Mouse (Mus musculus) sigmoid colon, adult 10 weeks (tissue): Measurements from ENCODE around the gene Meioc. TPM values are rescaled to one million over a fixed set of nuclear protein-coding genes. Genes with fewer than 3 reads are reported as not detected.

Experiments used
- polyA plus RNA-seq: library from polyadenylated mRNA; stranded (reverse); fragments of 350-450 nt; fragmentation: Illumina TruSeq; extraction: RNeasy Lipid Tissue Mini Kit (QIAGEN cat#74804); gene quantifications from one replicate; pipeline ENCODE4 v1.2.3, GENCODE M21; 2014; ENCODE audit warnings: low read depth, low replicate concordance

Gene Meioc
- polyA plus RNA-seq, result not detected

GRCm38 (mm10) chr11:102663416-102663815, at the start of gene Meioc:
TSS of gene Meioc (plus strand) at chr11:102663716.

GRCm38 (mm10) chr11:102697338-102698017, 34.0 kb downstream of the Meioc start, which contains the start of gene Ccdc43:
TSS of gene Ccdc43 (minus strand) at chr11:102697782.

Other genes with a start within 250 kb of the Meioc start
- 9.7 TPM for gene Grn, start 233.4 kb upstream of the Meioc start, polyA plus RNA-seq
- not detected for gene Fam171a2, start 216.0 kb upstream of the Meioc start, polyA plus RNA-seq
- gene Itga2b, start 193.6 kb upstream of the Meioc start, polyA plus RNA-seq, result not detected
- gene Gpatch8, start 107.3 kb upstream of the Meioc start, polyA plus RNA-seq, result 30.0 TPM
- gene Gm11627, start 84.3 kb upstream of the Meioc start, polyA plus RNA-seq, result 11.8 TPM
- 2.8 TPM for gene Fzd2, start 59.3 kb upstream of the Meioc start, polyA plus RNA-seq
- 44.8 TPM for gene Ccdc43, start 34.1 kb downstream of the Meioc start, polyA plus RNA-seq
- 1.1 TPM for gene Adam11, start 97.7 kb downstream of the Meioc start, polyA plus RNA-seq
- gene Gjc1, start 156.0 kb downstream of the Meioc start, polyA plus RNA-seq, result 10.1 TPM
- gene Higd1b, start 172.1 kb downstream of the Meioc start, polyA plus RNA-seq, result not detected
- 29.3 TPM for gene Eftud2, start 217.3 kb downstream of the Meioc start, polyA plus RNA-seq
- not detected for gene Ccdc103, start 217.5 kb downstream of the Meioc start, polyA plus RNA-seq
- gene Fam187a, start 221.5 kb downstream of the Meioc start, polyA plus RNA-seq, result not detected
- 0.73 TPM for gene Gfap, start 237.2 kb downstream of the Meioc start, polyA plus RNA-seq